Mouse (Mus musculus) MEL (cell line): ENCODE results near the gene Pgls. TPM values are rescaled to one million over a fixed set of nuclear protein-coding genes. Genes with fewer than 3 reads are reported as not detected.
A peak's percentile ranks its signal among the peaks of the same experiment; 100 is the strongest.

Experiments
- DNase-seq: peaks from one replicate; pipeline ENCODE4 v3.0.0; 2011; ENCODE audit warnings: low read depth, low spot score
- H3K27ac ChIP-seq: 2 replicates; pipeline ENCODE4 v1.5.1; 2012; ENCODE audit warnings: low read depth, mild to moderate bottlenecking, control low read depth, low read length, moderate library complexity; ENCODE audit not compliant: control insufficient read depth
- H3K27me3 ChIP-seq, 2 experiments: fragments of 150-350 bp in 1 of 2; sonication (generic) in 1 of 2; 2 replicates each; pipeline ENCODE4 v1.6.1; 2012; ENCODE audit warnings: low read length in 2 of 2, mild to moderate bottlenecking in 2 of 2, improper control_type of control experiment in 1 of 2, moderate library complexity in 1 of 2; ENCODE audit not compliant: insufficient read depth in 2 of 2, control insufficient read depth in 1 of 2
- H3K36me3 ChIP-seq, 2 experiments: 2 replicates each; pipeline ENCODE4 v1.6.1; 2012 to 2014; ENCODE audit warnings: low read length in 2 of 2, improper control_type of control experiment in 1 of 2, inconsistent platforms in 1 of 2, mild to moderate bottlenecking in 1 of 2; ENCODE audit not compliant: insufficient read depth in 2 of 2, control insufficient read depth in 1 of 2
- H3K4me1 ChIP-seq, 2 experiments: fragments of 150-350 bp in 1 of 2; sonication (generic) in 1 of 2; 2 replicates each; pipeline ENCODE4 v1.6.1; 2012; ENCODE audit warnings: low read length in 2 of 2, improper control_type of control experiment in 1 of 2, mild to moderate bottlenecking in 1 of 2; ENCODE audit not compliant: insufficient read depth in 2 of 2, control insufficient read depth in 1 of 2
- H3K4me3 ChIP-seq, 2 experiments: fragments of 150-350 bp in 1 of 2; sonication (generic) in 1 of 2; 2 replicates each; pipeline ENCODE4 v1.5.1; 2012; ENCODE audit warnings: low read depth in 2 of 2, low read length in 2 of 2, mild to moderate bottlenecking in 2 of 2, moderate library complexity in 2 of 2, control low read depth in 1 of 2, improper control_type of control experiment in 1 of 2; ENCODE audit not compliant: control insufficient read depth in 1 of 2, insufficient read depth in 1 of 2
- H3K79me2 ChIP-seq: 2 replicates; pipeline ENCODE4 v1.6.1; 2012; ENCODE audit warnings: mild to moderate bottlenecking, low read length, moderate library complexity; ENCODE audit not compliant: control insufficient read depth, poor library complexity, insufficient read depth
- H3K9ac ChIP-seq: 2 replicates; pipeline ENCODE4 v1.6.1; 2012; ENCODE audit warnings: low read depth, mild to moderate bottlenecking, control low read depth, low read length, moderate library complexity; ENCODE audit not compliant: control insufficient read depth, poor library complexity, severe bottlenecking
- H3K9me3 ChIP-seq: fragments of 150-350 bp; sonication (generic); replicated peaks from 2 replicates; pipeline ENCODE4 v1.6.1; 2012; ENCODE audit warnings: mild to moderate bottlenecking, low read length, improper control_type of control experiment, moderate library complexity; ENCODE audit not compliant: insufficient read depth
- CHD1 ChIP-seq: IDR thresholded peaks from 2 replicates; pipeline ENCODE4 v1.6.1; 2012; ENCODE audit warnings: low read depth, mild to moderate bottlenecking, inconsistent platforms, low read length, improper control_type of control experiment
- CTCF ChIP-seq, 3 experiments: IDR thresholded peaks in 2 of 3; conservative IDR thresholded peaks in 1 of 3; 2 replicates each; pipeline ENCODE4 v1.5.1; 2011 to 2012; ENCODE audit warnings: low read length in 3 of 3, low read depth in 2 of 3, mild to moderate bottlenecking in 2 of 3, improper control_type of control experiment in 1 of 3, inconsistent platforms in 1 of 3, mixed read lengths in 1 of 3, moderate library complexity in 1 of 3; ENCODE audit not compliant: control insufficient read depth in 1 of 3, insufficient read depth in 1 of 3, poor library complexity in 1 of 3, severe bottlenecking in 1 of 3
- E2F4 ChIP-seq: IDR thresholded peaks from 2 replicates; pipeline ENCODE4 v1.6.1; 2011; ENCODE audit warnings: low read depth, low read length, improper control_type of control experiment, borderline replicate concordance
- ELF1 ChIP-seq: IDR thresholded peaks from 2 replicates; pipeline ENCODE4 v1.6.1; 2014; ENCODE audit warnings: low read depth, mild to moderate bottlenecking, inconsistent platforms, low read length, improper control_type of control experiment, moderate library complexity
- EP300 ChIP-seq, 2 experiments: IDR thresholded peaks; 2 replicates each; pipeline ENCODE4 v1.6.1; 2011; ENCODE audit warnings: improper control_type of control experiment in 2 of 2, low read length in 2 of 2, low read depth in 1 of 2, mild to moderate bottlenecking in 1 of 2
- ETS1 ChIP-seq: IDR thresholded peaks from 2 replicates; pipeline ENCODE4 v1.6.1; 2012; ENCODE audit warnings: low read depth, mild to moderate bottlenecking, inconsistent platforms, low read length, improper control_type of control experiment, moderate library complexity
- HCFC1 ChIP-seq: IDR thresholded peaks from 2 replicates; pipeline ENCODE4 v1.6.1; 2012; ENCODE audit warnings: low read depth, mild to moderate bottlenecking, inconsistent platforms, low read length, improper control_type of control experiment, moderate library complexity
- KAT2A ChIP-seq: conservative IDR thresholded peaks from 2 replicates; pipeline ENCODE4 v1.6.1; 2012; ENCODE audit warnings: low read depth, low read length, improper control_type of control experiment, inconsistent platforms
- MAFK ChIP-seq: IDR thresholded peaks from 2 replicates; pipeline ENCODE4 v1.6.1; 2011; ENCODE audit warnings: low read depth, mild to moderate bottlenecking, low read length, improper control_type of control experiment, borderline replicate concordance
- MAX ChIP-seq: IDR thresholded peaks from 2 replicates; pipeline ENCODE4 v1.6.1; 2011; ENCODE audit warnings: low read length, improper control_type of control experiment
- MAZ ChIP-seq: IDR thresholded peaks from 2 replicates; pipeline ENCODE4 v1.6.1; 2012; ENCODE audit warnings: low read depth, mild to moderate bottlenecking, inconsistent platforms, low read length, improper control_type of control experiment
- MYB ChIP-seq: IDR thresholded peaks from 2 replicates; pipeline ENCODE4 v1.6.1; 2011; ENCODE audit warnings: mild to moderate bottlenecking, low read depth, low read length, improper control_type of control experiment
- POLR2AphosphoS2 ChIP-seq: IDR thresholded peaks from 2 replicates; pipeline ENCODE4 v1.6.1; 2011; ENCODE audit warnings: low read length, improper control_type of control experiment
- POLR2AphosphoS5 ChIP-seq: IDR thresholded peaks from 2 replicates; pipeline ENCODE4 v1.6.1; 2012; ENCODE audit warnings: low read depth, borderline replicate concordance, mild to moderate bottlenecking, inconsistent platforms, low read length, moderate library complexity, mixed read lengths
- RAD21 ChIP-seq: IDR thresholded peaks from 2 replicates; pipeline ENCODE4 v1.6.1; 2011; ENCODE audit warnings: mild to moderate bottlenecking, low read depth, low read length, improper control_type of control experiment
- SIN3A ChIP-seq: IDR thresholded peaks from 2 replicates; pipeline ENCODE4 v1.6.1; 2012; ENCODE audit warnings: low read length, improper control_type of control experiment, inconsistent platforms
- SMC3 ChIP-seq: IDR thresholded peaks from 2 replicates; pipeline ENCODE4 v1.6.1; 2011; ENCODE audit warnings: low read depth, low read length, improper control_type of control experiment
- TAL1 ChIP-seq: IDR thresholded peaks from 2 replicates; pipeline ENCODE4 v1.6.1; 2012; ENCODE audit warnings: mild to moderate bottlenecking, inconsistent platforms, low read length, moderate library complexity, mixed read lengths
- TBP ChIP-seq: IDR thresholded peaks from 2 replicates; pipeline ENCODE4 v1.8.0; 2011; ENCODE audit warnings: low read depth, low read length, improper control_type of control experiment
- USF2 ChIP-seq, 2 experiments: IDR thresholded peaks; 2 replicates each; pipeline ENCODE4 v1.6.1; 2011 to 2012; ENCODE audit warnings: improper control_type of control experiment in 2 of 2, low read length in 2 of 2, borderline replicate concordance in 1 of 2, inconsistent platforms in 1 of 2, low read depth in 1 of 2, mild to moderate bottlenecking in 1 of 2; ENCODE audit not compliant: insufficient read depth in 1 of 2
- ZC3H11A ChIP-seq: IDR thresholded peaks from 2 replicates; pipeline ENCODE4 v1.6.1; 2012; ENCODE audit warnings: low read depth, mild to moderate bottlenecking, inconsistent platforms, low read length, improper control_type of control experiment
- ZKSCAN1 ChIP-seq: IDR thresholded peaks from 2 replicates; pipeline ENCODE4 v1.6.1; 2012; ENCODE audit warnings: low read depth, mild to moderate bottlenecking, inconsistent platforms, low read length, improper control_type of control experiment, moderate library complexity
- ZMIZ1 ChIP-seq: IDR thresholded peaks from 2 replicates; pipeline ENCODE4 v1.6.1; 2012; ENCODE audit warnings: low read depth, mild to moderate bottlenecking, inconsistent platforms, low read length, improper control_type of control experiment, moderate library complexity
- ZNF384 ChIP-seq: IDR thresholded peaks from 2 replicates; pipeline ENCODE4 v1.6.1; 2012; ENCODE audit warnings: low read depth, mild to moderate bottlenecking, inconsistent platforms, low read length, improper control_type of control experiment
- polyA plus RNA-seq, 2 experiments: library from polyadenylated mRNA; stranded (reverse) in 1 of 2; unstranded in 1 of 2; fragments of >175 nt in 1 of 2; fragments of >200 nt in 1 of 2; gene quantifications; 2 replicates each; pipeline versions ENCODE4 v1.2.1 to v1.2.4; 2012; ENCODE audit warnings: low replicate concordance in 2 of 2, low read depth in 1 of 2; ENCODE audit not compliant: insufficient read length in 2 of 2, insufficient read depth in 1 of 2, missing spikeins in 1 of 2
- total RNA-seq: library from RNA; depleted of rRNA; stranded (reverse); fragments of 300-350 nt; gene quantifications from 2 replicates; pipeline ENCODE4 v1.2.3, GENCODE M21; 2012

The Pgls gene
- total and polyA plus RNA-seq, 3 experiments, result 225 to 257 TPM; not detected in 1

DNA sequence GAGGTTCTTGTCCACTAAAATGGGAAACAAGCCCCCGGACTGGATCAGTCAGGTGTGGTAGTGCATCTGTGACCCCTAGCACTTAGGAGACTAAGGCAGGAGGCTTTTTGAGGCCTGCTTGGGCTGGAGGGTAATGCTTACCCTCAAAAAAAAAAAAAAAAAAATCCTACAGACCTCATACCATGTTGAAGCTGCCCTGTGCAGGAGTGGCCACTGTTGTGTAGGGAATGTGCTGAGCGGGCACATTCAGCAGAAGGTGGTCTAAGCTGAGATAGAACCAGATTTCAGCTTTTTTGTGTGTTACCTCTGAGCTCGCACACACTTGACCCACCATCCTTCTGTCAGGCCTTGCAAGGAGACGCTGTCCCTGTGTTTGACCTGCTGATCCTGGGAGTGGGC lies 2.3 kb downstream of the Pgls start:
- H3K27ac ChIP-seq, result no peak overlapping the region
- H3K27me3 ChIP-seq, result no peaks in the 10 kb centered on the region
- no peak overlapping the region for H3K4me3 ChIP-seq
- TF ChIP-seq KAT2A (no peak), CHD1 (no peak), ZKSCAN1 (no peak), ZNF384 (peak; percentile 57; the same call in 1 of the 2 replicates), ETS1 (no peak), MAX (no peak), TBP (no peak), ELF1 (no peak), MYB (no peak), MAZ (no peak), E2F4 (no peak), USF2 (IDR thresholded peaks at IDR 0.05; ENCODE audit: borderline replicate concordance in 1 of 2, insufficient read depth in 1 of 2, low read depth in 1 of 2, low read length in 2 of 2) (no peak), SMC3 (no peak), ZMIZ1 (no peak), POLR2AphosphoS5 (no peak), MAFK (0 out of 2 replicates have a peak, but pooled peaks have one; percentile 43), EP300 (IDR thresholded peaks at IDR 0.05; ENCODE audit: low read depth in 1 of 2, low read length in 2 of 2) (no peak), POLR2AphosphoS2 (no peak)
- H3K79me2 ChIP-seq, result peaks cover 21% of the 10 kb centered on the region
- H3K4me1 ChIP-seq, result peaks cover 9 to 28% of the 10 kb centered on the region in 2 experiments
- no peaks in the 10 kb centered on the region for H3K9me3 ChIP-seq
- H3K9ac ChIP-seq, result no peak overlapping the region
- no peak for DNase-seq
- H3K36me3 ChIP-seq, result peaks cover 0 to 12% of the 10 kb centered on the region in 2 experiments; a peak in 3 of 4 replicates

DNA sequence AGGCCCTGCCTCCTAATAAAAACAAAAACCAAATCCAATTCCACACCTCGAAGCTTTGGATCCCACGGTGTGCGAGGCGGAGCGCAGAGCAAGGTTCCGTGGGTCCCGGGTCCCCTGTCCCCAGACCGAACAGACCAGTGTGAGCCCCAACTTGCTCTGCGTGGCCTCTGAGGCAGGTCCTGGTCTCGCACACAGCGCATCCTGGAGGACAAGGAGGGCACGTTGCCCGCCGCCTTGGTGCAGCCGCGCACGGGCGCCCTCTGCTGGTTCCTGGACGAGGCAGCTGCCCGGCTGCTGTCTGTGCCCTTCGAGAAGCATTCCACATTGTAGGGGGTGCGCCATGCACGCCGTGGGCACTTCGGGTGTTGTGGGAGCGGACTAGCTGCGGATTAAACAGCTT lies 3.9 kb downstream of the Pgls start:
- peaks cover 0 to 12% of the 10 kb centered on the region in 2 experiments; a peak in 3 of 4 replicates for H3K36me3 ChIP-seq
- no peaks in the 10 kb centered on the region for H3K27me3 ChIP-seq
- no peak overlapping the region for H3K9ac ChIP-seq
- peak; percentile 85 for DNase-seq
- H3K4me3 ChIP-seq, result no peak overlapping the region
- TF ChIP-seq RAD21, result peak; percentile 30
- peak; percentile 48; the same call in 1 of the 2 replicates for TF ChIP-seq HCFC1
- peak; percentile 40; the same call in 1 of the 2 replicates for TF ChIP-seq ZC3H11A
- 0 out of 2 replicates have a peak, but pooled peaks have one; percentile 24 for TF ChIP-seq SIN3A
- TF ChIP-seq KAT2A, result no peak
- no peak for TF ChIP-seq TAL1
- TF ChIP-seq CTCF (IDR thresholded peaks at IDR 0.05 in 2 of 3, conservative IDR thresholded peaks at IDR 0.05 in 1 of 3; ENCODE audit: control insufficient read depth in 1 of 3, insufficient read depth in 1 of 3, low read depth in 2 of 3, low read length in 3 of 3, poor library complexity in 1 of 3, severe bottlenecking in 1 of 3), result peak; percentile 79 to 99 (median 99)
- peak; percentile 75 for TF ChIP-seq SMC3
- H3K27ac ChIP-seq, result no peak overlapping the region
- peaks cover 21% of the 10 kb centered on the region for H3K79me2 ChIP-seq
- no peaks in the 10 kb centered on the region for H3K9me3 ChIP-seq
- peaks cover 9 to 27% of the 10 kb centered on the region in 2 experiments for H3K4me1 ChIP-seq
